Mouse (Mus musculus): ENCODE results near the gene Atp6v1f.

Gene Atp6v1f

DNA sequence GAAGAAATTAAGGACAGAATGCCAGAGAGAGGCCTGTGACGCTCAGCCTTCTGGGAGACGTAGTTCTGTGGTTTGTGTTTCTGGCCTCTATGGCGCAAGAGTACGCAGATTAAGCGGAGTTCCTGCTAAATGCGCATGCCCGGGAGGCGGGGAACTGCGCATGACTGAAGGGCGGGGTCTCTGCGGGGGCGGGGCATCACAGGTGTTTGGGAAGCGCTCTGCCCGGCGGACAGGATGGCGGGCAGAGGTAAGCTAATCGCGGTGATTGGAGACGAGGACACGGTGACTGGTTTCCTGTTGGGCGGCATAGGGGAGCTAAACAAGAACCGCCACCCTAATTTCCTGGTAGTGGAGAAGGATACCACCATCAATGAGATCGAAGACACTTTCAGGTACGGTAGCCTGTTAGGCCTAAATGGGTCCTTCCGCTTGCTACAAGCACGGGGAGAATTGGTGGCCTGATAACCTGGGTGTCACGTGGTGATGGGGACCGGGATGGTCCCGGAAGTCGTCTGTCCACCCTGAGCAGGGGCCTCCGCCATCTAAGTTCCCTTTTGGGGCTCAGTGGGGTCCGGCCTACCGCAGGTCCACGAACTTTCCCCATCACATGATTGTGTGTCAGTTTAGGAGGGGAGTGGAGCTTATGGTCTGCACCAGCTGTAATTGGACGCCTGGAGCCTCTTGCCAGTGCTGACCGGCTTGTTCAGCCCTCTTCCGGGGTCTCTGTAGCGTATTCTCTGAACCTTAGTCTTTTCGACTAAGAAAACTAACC lies at the start of gene Atp6v1f:
Gene Atp6v1f, plus strand, starts transcription at position 136 of the 772 bp plus-strand sequence.
- DNase-seq (ENCODE audit: low spot score), result peak; percentile 95

DNA sequence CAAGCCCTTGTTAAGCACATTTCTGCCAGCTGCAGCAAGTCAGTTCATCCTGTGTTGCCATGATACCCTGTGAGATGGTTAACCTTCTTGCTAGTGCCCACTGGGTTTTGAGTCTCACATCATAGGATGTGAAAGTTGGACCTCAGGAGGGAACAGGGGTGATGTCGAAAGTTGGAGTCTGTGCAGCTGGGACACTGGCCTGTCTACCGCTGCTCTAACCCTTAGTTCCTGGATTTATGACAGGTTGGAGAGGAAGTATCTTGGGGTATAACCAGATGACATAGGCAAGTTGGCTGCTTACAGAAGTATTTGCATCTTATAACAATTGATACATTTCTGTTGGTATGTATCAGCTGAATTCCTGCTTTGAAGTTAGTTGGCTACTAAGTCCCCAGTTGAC lies 46.9 kb upstream of the Atp6v1f start:
- DNase-seq (ENCODE audit: low spot score), result no peak

DNA sequence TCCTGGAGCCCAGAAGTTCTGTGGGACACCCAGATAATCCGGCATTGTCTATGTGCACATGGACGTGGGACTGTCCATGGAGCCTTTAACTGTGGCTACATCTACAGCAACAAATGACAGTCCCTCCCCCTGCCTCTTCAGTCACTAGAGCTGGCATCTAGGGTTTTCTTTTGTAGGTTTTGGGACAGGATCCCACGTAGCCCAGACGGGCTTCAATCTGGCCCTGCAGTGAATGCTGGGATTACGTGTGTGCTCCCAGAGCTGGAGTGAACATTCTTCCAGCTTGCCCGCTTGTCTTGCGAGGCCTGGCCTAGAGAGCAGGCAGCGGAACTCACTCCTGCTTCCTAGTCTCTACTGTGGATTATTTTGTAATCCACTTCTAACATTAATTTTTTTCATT lies 42.4 kb upstream of the Atp6v1f start:
- no peak for DNase-seq (ENCODE audit: low spot score)

DNA sequence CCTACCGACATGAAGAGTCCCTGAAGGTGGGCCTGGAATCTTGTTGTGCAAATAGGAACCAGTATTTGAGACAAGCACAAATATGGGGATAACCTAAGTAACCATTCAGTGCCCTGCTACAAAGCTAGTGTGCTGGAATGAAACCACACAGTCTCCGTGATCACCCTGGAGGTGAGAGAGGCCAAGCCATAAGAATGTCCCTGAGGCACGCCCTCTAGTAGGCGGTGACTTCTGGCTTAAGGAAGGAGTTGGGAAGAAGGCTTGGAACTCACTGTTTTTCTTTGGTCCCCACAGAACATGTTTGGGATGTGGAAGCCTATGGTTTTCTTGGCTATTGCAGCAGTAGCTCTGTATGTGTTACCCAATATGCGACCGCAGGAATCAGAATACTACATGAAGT lies 41.2 kb upstream of the Atp6v1f start:
- DNase-seq (ENCODE audit: low spot score), result no peak

GRCm38 (mm10) chr6:29428171-29428570 lies 39.3 kb upstream of the Atp6v1f start:
- no peak for DNase-seq (ENCODE audit: low spot score)

DNA sequence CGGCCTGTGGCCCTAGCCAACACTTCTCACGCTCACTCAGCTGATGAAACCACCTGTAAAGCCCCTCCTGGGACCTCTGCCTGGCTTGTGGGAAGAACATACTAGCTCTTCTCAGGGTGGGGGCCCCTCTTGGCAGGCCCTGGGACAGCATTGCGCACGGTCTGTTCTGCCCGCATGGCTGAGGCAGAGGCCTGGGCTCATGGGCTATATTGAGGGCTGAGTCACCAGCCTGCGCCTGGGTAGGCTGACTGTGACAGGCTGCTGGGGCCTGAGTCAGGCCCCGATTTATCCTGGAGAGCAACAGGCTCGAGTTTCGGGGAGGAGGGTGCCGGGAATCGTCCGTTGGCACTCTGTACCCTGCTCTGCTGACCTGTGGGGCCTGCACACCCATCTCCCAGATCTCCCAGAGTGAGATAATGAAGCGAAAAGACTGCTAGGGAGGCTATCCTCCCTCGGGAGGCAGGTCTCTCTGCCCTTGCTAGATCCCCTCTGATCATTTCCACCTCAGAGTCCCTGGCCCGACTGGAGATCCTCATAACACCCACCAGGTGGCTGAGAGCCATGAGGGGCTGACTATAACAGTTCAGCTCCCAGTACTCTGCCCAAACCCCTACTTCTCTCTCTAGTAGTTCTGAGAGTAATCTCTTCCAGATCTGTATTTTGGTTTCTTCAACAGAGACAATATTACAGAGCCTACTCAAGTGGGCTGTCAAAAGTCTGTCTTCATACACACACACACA lies 36.7 kb upstream of the Atp6v1f start:
- peak; percentile 30 for DNase-seq (ENCODE audit: low spot score)

GRCm38 (mm10) chr6:29431473-29431872 lies 36.0 kb upstream of the Atp6v1f start:
- DNase-seq (ENCODE audit: low spot score), result no peak

DNA sequence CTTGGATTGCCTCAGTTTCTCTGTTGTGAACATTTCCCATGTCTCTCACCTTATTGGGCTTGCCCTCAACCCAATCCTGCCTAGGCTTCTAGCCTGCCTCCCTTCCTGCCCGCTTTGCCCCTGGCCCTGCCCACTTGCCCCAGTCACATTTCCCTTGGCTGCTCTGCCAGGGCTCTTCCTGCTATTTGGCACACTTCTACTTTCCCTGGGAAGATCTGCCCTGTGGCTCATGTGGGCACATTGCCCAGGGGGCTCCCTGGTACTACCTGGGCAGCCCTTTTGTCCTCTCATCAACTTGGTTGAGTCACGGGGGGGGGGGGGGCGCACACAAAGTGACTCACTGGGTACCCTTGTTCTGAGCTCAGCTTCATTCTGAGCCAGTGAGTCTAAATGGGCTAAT lies 35.4 kb upstream of the Atp6v1f start:
- no peak for DNase-seq (ENCODE audit: low spot score)

- no peak for DNase-seq (ENCODE audit: low spot score)
Measured at GRCm38 (mm10) chr6:29432676-29433037, 34.9 kb upstream of the Atp6v1f start.

- peak; percentile 62 for DNase-seq (ENCODE audit: low spot score)
Measured at GRCm38 (mm10) chr6:29433038-29433803, 34.3 kb upstream of the Atp6v1f start, which contains the start of gene Flnc. TSS of gene Flnc (plus strand) at chr6:29433256.

DNA sequence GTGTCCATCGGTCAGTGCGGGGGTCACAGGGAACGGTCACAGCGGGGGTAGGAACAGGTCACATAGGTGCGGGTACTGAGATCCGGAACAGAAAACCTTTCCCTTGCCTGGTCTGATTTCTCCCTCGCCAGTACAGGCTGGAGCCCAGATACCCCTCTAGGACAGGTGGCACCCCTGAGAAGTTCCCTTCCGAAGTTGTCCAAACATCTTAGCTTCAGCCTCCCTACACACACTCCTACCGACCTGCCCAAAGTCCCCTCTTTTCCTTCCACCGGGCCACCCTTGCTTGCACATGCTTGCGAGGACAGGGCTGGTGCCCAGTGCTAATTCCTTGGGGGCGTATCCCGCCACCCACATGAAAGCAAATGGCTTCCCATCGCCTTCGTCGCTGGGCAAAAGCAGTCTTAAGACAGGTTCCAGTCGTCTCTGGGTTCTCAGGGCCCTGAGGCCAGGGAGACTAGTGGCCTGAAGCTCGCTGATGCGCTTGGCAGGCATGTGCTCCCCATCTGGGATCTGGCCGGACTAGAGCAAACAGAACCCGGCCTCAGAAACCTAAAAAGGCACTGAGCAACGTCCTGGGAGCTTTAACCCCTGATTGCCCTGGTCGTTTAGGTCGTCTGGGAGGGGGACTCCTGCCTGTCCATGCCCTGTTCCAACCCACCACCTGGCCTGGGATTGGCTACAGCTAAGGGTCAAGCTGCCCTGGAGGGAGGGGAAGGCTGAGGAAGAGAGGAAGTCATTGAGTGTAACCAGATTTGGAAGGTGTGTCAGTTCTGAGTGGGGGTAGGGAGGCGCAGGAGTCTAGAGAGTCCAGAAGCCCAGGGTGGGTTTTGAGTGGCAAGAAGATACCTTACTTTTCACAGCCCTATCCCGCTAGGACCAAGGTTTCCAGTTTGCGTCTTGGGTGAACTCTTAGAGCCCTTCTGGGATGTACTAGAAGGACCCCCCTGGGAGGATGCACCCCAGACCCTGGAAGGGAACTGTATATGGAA lies 33.4 kb upstream of the Atp6v1f start:
- peak; percentile 84 for DNase-seq (ENCODE audit: low spot score)

GRCm38 (mm10) chr6:29434911-29435691 lies 32.4 kb upstream of the Atp6v1f start:
- peak; percentile 70 for DNase-seq (ENCODE audit: low spot score)

GRCm38 (mm10) chr6:29435940-29436451 lies 31.5 kb upstream of the Atp6v1f start:
- peak; percentile 54 for DNase-seq (ENCODE audit: low spot score)

DNA sequence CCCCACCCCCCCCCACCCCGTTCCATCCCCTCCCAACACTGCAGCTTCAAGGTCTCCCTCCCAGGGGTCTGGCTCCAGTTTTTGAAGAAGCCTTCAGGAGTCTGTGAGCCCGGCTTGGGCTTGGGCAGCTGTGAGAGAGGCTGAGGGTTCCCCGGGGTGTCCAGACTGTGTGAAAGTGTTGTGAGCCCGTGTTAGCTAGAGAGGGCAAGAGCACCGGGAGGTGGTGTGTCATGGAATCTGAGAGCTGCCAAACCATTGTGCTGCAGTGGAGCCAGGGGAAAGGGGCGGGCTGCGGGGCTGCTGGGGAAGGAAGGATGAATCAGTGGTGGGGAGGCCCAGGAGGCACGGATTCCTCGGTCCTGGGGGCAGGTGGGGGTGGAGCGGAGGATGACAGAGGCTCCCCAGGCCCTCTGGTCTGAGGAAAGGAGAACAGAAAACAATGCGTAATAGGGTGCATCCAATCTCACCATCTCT lies 31.0 kb upstream of the Atp6v1f start:
- DNase-seq (ENCODE audit: low spot score), result peak; percentile 46

- no peak for DNase-seq (ENCODE audit: low spot score)
Measured at GRCm38 (mm10) chr6:29439251-29439650, 28.3 kb upstream of the Atp6v1f start.

- no peak for DNase-seq (ENCODE audit: low spot score)
Measured at GRCm38 (mm10) chr6:29439789-29440188, 27.7 kb upstream of the Atp6v1f start.

DNA sequence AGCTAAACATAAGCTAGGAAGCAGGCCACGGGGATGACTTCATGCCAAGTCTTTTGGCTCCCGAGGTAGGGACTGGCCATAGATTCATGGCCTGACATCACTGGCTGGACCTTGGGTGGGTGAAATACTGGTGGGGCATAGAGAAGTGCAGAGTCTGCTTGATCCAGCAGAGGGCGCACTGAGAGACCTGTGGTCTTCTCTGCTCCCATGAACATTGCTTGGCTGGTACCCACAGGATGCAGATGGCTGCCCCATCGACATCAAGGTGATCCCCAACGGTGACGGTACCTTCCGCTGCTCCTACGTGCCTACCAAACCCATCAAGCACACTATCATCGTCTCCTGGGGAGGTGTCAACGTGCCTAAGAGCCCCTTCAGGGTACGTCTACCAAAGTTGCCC lies 22.7 kb upstream of the Atp6v1f start:
- DNase-seq (ENCODE audit: low spot score), result peak; percentile 68

GRCm38 (mm10) chr6:29445354-29445753 lies 22.2 kb upstream of the Atp6v1f start:
- no peak for DNase-seq (ENCODE audit: low spot score)

GRCm38 (mm10) chr6:29449858-29450257 lies 17.7 kb upstream of the Atp6v1f start:
- DNase-seq (ENCODE audit: low spot score), result peak; percentile 26

- DNase-seq (ENCODE audit: low spot score), result no peak
Measured at GRCm38 (mm10) chr6:29450667-29451066, 16.9 kb upstream of the Atp6v1f start.
